Mouse (Mus musculus) spleen, postnatal 10 days (tissue): ENCODE measurements around the gene Haus7.
"Not testable (repeated sequence)": the region's sequence is repeated elsewhere in the genome, so short reads cannot be mapped to it uniquely, and the experiment has no call there.

Experiments
- DNase-seq, 2 experiments: peaks; one replicate each; pipeline ENCODE4 v3.0.0; 2021 to 2022; ENCODE audit warnings: low spot score in 2 of 2

Gene Haus7

GRCm38 (mm10) chrX:73467446-73468241, 8.8 kb upstream of the Haus7 start:
- no peak for DNase-seq

DNA sequence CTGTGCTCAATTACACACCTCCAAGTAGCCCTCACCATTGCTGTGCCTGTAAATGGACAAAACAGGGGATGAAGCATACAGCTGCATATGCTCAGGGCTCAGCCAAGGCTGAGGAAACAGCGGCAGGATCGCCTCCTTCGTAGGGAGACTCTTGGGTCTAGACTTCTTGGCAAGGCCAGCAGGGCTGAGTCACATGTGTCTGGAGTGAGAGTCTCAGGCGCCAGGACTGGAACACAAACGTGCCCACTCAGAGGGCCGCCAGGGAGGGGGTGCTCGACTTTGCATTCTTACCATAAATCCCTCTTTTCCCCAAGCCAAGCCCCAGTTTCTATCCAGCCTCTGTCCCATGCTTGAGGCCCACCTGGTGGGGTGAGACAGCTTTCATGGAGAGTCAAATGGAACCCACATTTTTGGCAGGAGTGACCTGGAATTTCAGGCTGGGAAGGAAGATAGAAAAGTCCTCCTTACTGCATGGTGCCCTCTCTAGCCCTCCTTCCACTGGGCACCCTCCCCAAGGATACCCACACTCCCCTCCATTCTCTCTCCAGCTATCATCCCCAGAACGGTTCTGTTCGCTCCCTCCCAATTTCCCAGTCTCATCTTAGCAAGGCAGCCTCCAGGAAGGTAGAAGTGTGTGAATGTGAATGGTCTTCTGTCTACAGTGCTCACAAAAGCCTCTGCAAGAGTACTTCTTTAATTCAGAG, 6.8 kb upstream of the Haus7 start:
- DNase-seq, result no peak

GRCm38 (mm10) chrX:73460792-73461191, 1.9 kb upstream of the Haus7 start:
- DNase-seq, result no peak

GRCm38 (mm10) chrX:73451949-73452348, 6.9 kb downstream of the Haus7 start:
- peak; percentile 50 to 76 for DNase-seq

DNA sequence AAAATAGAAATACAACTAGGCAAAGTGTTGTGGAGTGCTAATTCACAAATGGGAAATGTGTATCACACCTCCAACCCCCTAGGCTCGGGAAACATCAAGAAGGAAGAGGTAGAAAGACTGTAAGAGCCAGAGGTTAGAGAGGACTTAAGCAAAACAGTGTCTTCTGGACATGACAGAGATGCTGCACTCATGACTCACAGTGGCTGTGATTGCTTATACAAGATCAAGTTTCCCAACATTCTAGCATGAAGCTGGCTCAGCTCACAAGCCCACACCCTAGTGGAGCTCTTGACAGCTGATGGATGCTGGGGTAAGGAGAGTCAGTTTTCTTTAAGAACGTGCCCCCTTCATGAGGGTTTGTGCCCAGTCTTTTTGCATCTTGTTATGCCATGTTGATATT, 17.4 kb downstream of the Haus7 start:
- no peak for DNase-seq

GRCm38 (mm10) chrX:73435252-73435651, 23.6 kb downstream of the Haus7 start, which contains the start of gene Trex2:
Gene Trex2, minus strand, starts transcription at chrX:73435344.
- DNase-seq, result no peak

DNA sequence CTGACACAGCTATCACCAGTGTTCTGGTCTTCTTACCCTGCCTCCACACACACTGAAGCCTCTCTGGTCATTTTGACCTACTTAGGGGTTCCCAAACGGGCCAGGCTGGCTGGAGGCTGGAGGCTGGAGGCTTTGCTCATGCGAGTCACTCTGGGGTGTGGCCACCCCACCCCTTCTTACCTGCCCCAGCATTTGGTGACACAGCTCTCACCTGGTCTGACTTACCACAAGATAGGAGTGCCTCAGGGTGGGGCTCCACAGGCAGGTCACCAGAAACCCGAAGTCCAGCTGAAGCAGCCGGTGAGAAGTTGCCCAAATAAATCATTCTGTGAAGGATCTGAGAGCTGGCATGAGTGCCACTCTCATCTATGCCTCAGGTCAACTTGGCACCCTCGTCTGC, 26.0 kb downstream of the Haus7 start:
- no peak for DNase-seq

- DNase-seq, result no peak
These were observed 28.8 kb downstream of the Haus7 start for GRCm38 (mm10) chrX:73430036-73430435.

- DNase-seq, result no peak
These were observed 46.1 kb downstream of the Haus7 start for GRCm38 (mm10) chrX:73412767-73413166.

DNA sequence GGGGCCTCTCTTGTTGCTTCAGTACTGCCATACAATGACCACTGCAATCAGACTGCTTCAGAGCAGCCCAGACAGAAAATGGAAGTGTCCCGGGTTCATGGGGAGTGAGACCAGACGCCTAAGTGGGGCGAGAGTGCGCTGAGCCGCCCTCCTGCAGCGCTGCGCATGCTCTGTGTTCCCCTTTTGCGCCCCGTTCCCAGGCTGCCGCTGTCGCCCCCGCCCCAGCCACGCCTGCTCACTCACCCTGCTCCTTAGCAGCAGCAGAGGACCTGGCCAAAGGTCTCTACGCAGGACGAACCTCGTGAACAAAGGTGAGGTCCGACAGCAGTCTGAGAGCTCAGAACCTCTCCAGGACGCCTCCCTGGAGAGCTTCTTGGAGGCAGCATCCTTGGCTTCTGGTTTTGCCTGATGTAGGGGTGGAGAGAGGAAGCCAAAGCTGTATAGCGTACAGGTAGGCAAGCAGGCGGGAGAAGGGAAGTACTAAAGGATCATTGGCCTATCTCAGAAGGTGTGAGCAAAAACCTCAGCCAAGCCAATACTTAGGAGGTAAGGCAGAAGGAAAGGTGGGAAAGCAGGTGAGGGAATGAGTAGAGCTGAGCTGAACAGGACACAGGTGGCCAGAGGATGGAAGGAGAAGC, 47.8 kb downstream of the Haus7 start, which contains the start of gene Zfp92:
TSS of gene Zfp92 (plus strand) at position 217 of the 638 bp plus-strand sequence.
- peak in 1 of 2 experiments; percentile 13 for DNase-seq

GRCm38 (mm10) chrX:73401616-73402015, 57.2 kb downstream of the Haus7 start:
- DNase-seq, result no peak

- DNase-seq, result no peak
These were observed 57.9 kb downstream of the Haus7 start for GRCm38 (mm10) chrX:73400951-73401350.

DNA sequence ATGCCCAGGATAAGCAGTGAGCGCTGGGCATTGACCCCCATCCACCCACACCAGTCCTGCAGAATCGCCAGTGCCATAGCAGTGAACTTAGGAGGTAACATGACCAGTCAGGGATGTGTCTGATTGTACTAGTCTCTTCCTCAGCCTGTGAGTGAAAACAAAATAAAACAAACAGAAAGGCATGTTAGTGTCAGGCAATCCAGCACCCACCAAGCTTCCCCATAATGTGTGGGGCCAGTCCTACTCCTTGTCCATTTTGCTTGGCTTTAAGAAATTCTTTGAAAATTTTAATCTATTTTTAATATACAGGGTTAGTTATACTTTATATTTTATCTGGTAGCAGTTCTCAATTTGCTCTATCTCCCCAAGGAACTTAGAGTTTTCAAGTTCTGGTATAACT, 60.2 kb downstream of the Haus7 start, which contains the start of gene Gm18336:
TSS of gene Gm18336 (minus strand) at position 101 of the 400 bp plus-strand sequence.
- not testable (repeated sequence) for DNase-seq

GRCm38 (mm10) chrX:73396446-73396845, 62.4 kb downstream of the Haus7 start:
- no peak for DNase-seq

DNA sequence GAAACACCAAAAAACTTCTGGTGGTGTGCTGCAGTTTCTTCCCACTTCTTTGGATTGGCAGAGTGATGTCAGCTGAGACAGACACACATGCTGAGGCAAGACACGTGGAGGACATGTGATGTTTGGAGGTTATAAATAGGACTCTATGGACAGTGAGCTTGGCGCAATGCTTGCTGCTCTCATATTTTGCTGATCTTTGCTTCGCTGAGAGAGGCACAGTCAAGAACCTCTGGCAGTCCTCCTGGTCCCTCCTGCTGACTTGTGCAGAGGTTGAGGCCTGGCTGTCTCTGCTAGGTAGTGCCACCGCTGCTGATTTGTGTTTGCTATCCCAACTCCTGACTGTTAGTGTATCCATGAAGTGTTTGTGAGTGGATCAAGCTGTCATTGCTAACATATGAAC, 67.4 kb downstream of the Haus7 start:
- no peak for DNase-seq
